Mouse (Mus musculus): ENCODE measurements around the gene Aup1. TPM values are rescaled to one million over a fixed set of nuclear protein-coding genes. Genes with fewer than 3 reads are reported as not detected.
A peak's percentile ranks its signal among the peaks of the same experiment; 100 is the strongest.

The Aup1 gene
- polyA plus RNA-seq, 1 experiment, result 276 TPM

- Histone ChIP-seq H3K4me1 (ENCODE audit: control insufficient read depth, insufficient read depth, low read length) (no peaks in the 10 kb centered on the region), H3K4me3 (replicated peaks; ENCODE audit: insufficient read depth, low read depth, low read length) (no peak overlapping the region), H3K27ac (ENCODE audit: insufficient read depth, low read length) (no peak overlapping the region), H3K27me3 (ENCODE audit: control insufficient read depth, insufficient read depth, low read length) (no peaks in the 10 kb centered on the region)
- WGBS, result 58% methylated on average over 6 of the region's 6 CpGs
- DNase-seq, result no peak
- TF ChIP-seq POLR2A (IDR thresholded peaks at IDR 0.05; ENCODE audit: borderline replicate concordance, insufficient read depth, low read length), result no peak
- no peak for TF ChIP-seq CTCF (IDR thresholded peaks at IDR 0.05; ENCODE audit: borderline replicate concordance, insufficient read depth, low read depth, low read length)
These were observed 10.8 kb upstream of the Aup1 start for GRCm38 (mm10) chr6:83043561-83043960.

GRCm38 (mm10) chr6:83043993-83044392, 10.3 kb upstream of the Aup1 start:
- Histone ChIP-seq H3K27me3 (ENCODE audit: control insufficient read depth, insufficient read depth, low read length) (no peaks in the 10 kb centered on the region), H3K4me1 (ENCODE audit: control insufficient read depth, insufficient read depth, low read length) (no peaks in the 10 kb centered on the region), H3K4me3 (replicated peaks; ENCODE audit: insufficient read depth, low read depth, low read length) (no peak overlapping the region), H3K27ac (ENCODE audit: insufficient read depth, low read length) (no peak overlapping the region)
- no peak for TF ChIP-seq CTCF (IDR thresholded peaks at IDR 0.05; ENCODE audit: borderline replicate concordance, insufficient read depth, low read depth, low read length)
- TF ChIP-seq POLR2A (IDR thresholded peaks at IDR 0.05; ENCODE audit: borderline replicate concordance, insufficient read depth, low read length), result no peak
- no peak for DNase-seq
- 88% methylated on average over 5 of the region's 5 CpGs for WGBS

GRCm38 (mm10) chr6:83044742-83045141, 9.6 kb upstream of the Aup1 start:
- TF ChIP-seq CTCF (IDR thresholded peaks at IDR 0.05; ENCODE audit: borderline replicate concordance, insufficient read depth, low read depth, low read length) (no peak), POLR2A (IDR thresholded peaks at IDR 0.05; ENCODE audit: borderline replicate concordance, insufficient read depth, low read length) (no peak)
- no peaks in the 10 kb centered on the region for H3K4me1 ChIP-seq (ENCODE audit: control insufficient read depth, insufficient read depth, low read length)
- no peak overlapping the region for H3K27ac ChIP-seq (ENCODE audit: insufficient read depth, low read length)
- no peaks in the 10 kb centered on the region for H3K27me3 ChIP-seq (ENCODE audit: control insufficient read depth, insufficient read depth, low read length)
- 62% methylated on average over 9 of the region's 9 CpGs for WGBS
- no peak overlapping the region for H3K4me3 ChIP-seq (replicated peaks; ENCODE audit: insufficient read depth, low read depth, low read length)
- no peak for DNase-seq

GRCm38 (mm10) chr6:83049367-83049766, 5.0 kb upstream of the Aup1 start:
- 74% methylated on average over 10 of the region's 10 CpGs for WGBS
- H3K27me3 ChIP-seq (ENCODE audit: control insufficient read depth, insufficient read depth, low read length), result no peaks in the 10 kb centered on the region
- peaks cover 7% of the 10 kb centered on the region for H3K4me1 ChIP-seq (ENCODE audit: control insufficient read depth, insufficient read depth, low read length)
- no peak for TF ChIP-seq CTCF (IDR thresholded peaks at IDR 0.05; ENCODE audit: borderline replicate concordance, insufficient read depth, low read depth, low read length)
- TF ChIP-seq POLR2A (IDR thresholded peaks at IDR 0.05; ENCODE audit: borderline replicate concordance, insufficient read depth, low read length), result no peak
- H3K4me3 ChIP-seq (replicated peaks; ENCODE audit: insufficient read depth, low read depth, low read length), result no peak overlapping the region
- no peak for DNase-seq
- H3K27ac ChIP-seq (ENCODE audit: insufficient read depth, low read length), result no peak overlapping the region

GRCm38 (mm10) chr6:83053136-83053960, 973 bp upstream of the Aup1 start:
- no peaks in the 10 kb centered on the region for H3K27me3 ChIP-seq (ENCODE audit: control insufficient read depth, insufficient read depth, low read length)
- peak overlapping the region; percentile 83 for H3K4me3 ChIP-seq (replicated peaks; ENCODE audit: insufficient read depth, low read depth, low read length)
- peak in 1 of 2 experiments; percentile 38 for DNase-seq
- peak overlapping the region; percentile 52; the same call in 1 of the 2 replicates for H3K27ac ChIP-seq (ENCODE audit: insufficient read depth, low read length)
- TF ChIP-seq POLR2A (IDR thresholded peaks at IDR 0.05; ENCODE audit: borderline replicate concordance, insufficient read depth, low read length), result no peak
- TF ChIP-seq CTCF (IDR thresholded peaks at IDR 0.05; ENCODE audit: borderline replicate concordance, insufficient read depth, low read depth, low read length), result no peak
- WGBS, result 3% methylated on average over 26 of the region's 26 CpGs
- H3K4me1 ChIP-seq (ENCODE audit: control insufficient read depth, insufficient read depth, low read length), result peaks cover 14% of the 10 kb centered on the region

- no peak for TF ChIP-seq POLR2A (IDR thresholded peaks at IDR 0.05; ENCODE audit: borderline replicate concordance, insufficient read depth, low read length)
- TF ChIP-seq CTCF (IDR thresholded peaks at IDR 0.05; ENCODE audit: borderline replicate concordance, insufficient read depth, low read depth, low read length), result peak; percentile 5; the same call in 1 of the 2 replicates
- WGBS, result under 1% methylated on average over 50 of the region's 50 CpGs
- Histone ChIP-seq H3K27ac (ENCODE audit: insufficient read depth, low read length) (peak within 1 kb of the TSS; percentile 77), H3K27me3 (ENCODE audit: control insufficient read depth, insufficient read depth, low read length) (no peaks in the 10 kb centered on the region), H3K4me3 (replicated peaks; ENCODE audit: insufficient read depth, low read depth, low read length) (peak within 1 kb of the TSS; percentile 83), H3K4me1 (ENCODE audit: control insufficient read depth, insufficient read depth, low read length) (peaks cover 14% of the 10 kb centered on the region)
- no peak for DNase-seq
These were observed 630 bp downstream of the Aup1 start, which contains the start of gene Htra2 for GRCm38 (mm10) chr6:83054871-83055431. Gene Htra2 (minus strand): TSS chr6:83055273.

- TF ChIP-seq POLR2A (IDR thresholded peaks at IDR 0.05; ENCODE audit: borderline replicate concordance, insufficient read depth, low read length), result no peak
- TF ChIP-seq CTCF (IDR thresholded peaks at IDR 0.05; ENCODE audit: borderline replicate concordance, insufficient read depth, low read depth, low read length), result no peak
- WGBS, result 59% methylated on average over 3 of the region's 3 CpGs
- DNase-seq, result no peak
These were observed 3.5 kb downstream of the Aup1 start, which contains the start of gene Dqx1 for GRCm38 (mm10) chr6:83057790-83058189. Gene Dqx1 (plus strand): TSS chr6:83057844.

More at GRCm38 (mm10) chr6:83057790-83058189, 3.5 kb downstream of the Aup1 start, which contains the start of gene Dqx1:
- Histone ChIP-seq H3K27ac (ENCODE audit: insufficient read depth, low read length) (no peak within 1 kb of the TSS), H3K4me1 (ENCODE audit: control insufficient read depth, insufficient read depth, low read length) (peaks cover 11% of the 10 kb centered on the region), H3K27me3 (ENCODE audit: control insufficient read depth, insufficient read depth, low read length) (no peaks in the 10 kb centered on the region), H3K4me3 (replicated peaks; ENCODE audit: insufficient read depth, low read depth, low read length) (no peak within 1 kb of the TSS)
